Mouse (Mus musculus) neutrophil, adult 65 days (primary cell): ENCODE data around the gene Pafah1b1. TPM values are rescaled to one million over a fixed set of nuclear protein-coding genes. Genes with fewer than 3 reads are reported as not detected.

Experiments
- total RNA-seq: library from RNA; stranded (reverse); gene quantifications from 2 replicates; pipeline ENCODE4 v1.2.4, GENCODE M21; 2023

Gene Pafah1b1
- total RNA-seq, result 115 and 117 TPM in 2 replicates

GRCm38 (mm10) chr11:74724235-74724791 is at the start of gene Pafah1b1:
Gene Pafah1b1, minus strand, starts transcription at chr11:74724670.

GRCm38 (mm10) chr11:74770595-74771207 is 46.2 kb upstream of the Pafah1b1 start, which contains the start of gene Mettl16:
Gene Mettl16, plus strand, starts transcription at chr11:74770830.

GRCm38 (mm10) chr11:74649095-74649646 is 75.3 kb downstream of the Pafah1b1 start, which contains the start of gene Cluh:
Gene Cluh, plus strand, starts transcription at chr11:74649495.

Other genes starting within 250 kb of the Pafah1b1 start
- 122 and 141 TPM in 2 replicates for gene Rap1gap2, start 113.8 kb downstream of the Pafah1b1 start, total RNA-seq
- 0.09 TPM in 1 of 2 replicates, not detected in the other for gene Ccdc92b, start 105.1 kb downstream of the Pafah1b1 start, total RNA-seq
- gene Cluh, start 75.2 kb downstream of the Pafah1b1 start, total RNA-seq, result 14.7 and 16.1 TPM in 2 replicates
- 6.8 and 11.3 TPM in 2 replicates for gene Mettl16, start 46.2 kb upstream of the Pafah1b1 start, total RNA-seq
- gene Mnt, start 106.2 kb upstream of the Pafah1b1 start, total RNA-seq, result 47.0 and 55.4 TPM in 2 replicates
- gene Sgsm2, start 172.4 kb upstream of the Pafah1b1 start, total RNA-seq, result 1.6 and 2.7 TPM in 2 replicates
- 15.8 and 17.8 TPM in 2 replicates for gene Tsr1, start 173.4 kb upstream of the Pafah1b1 start, total RNA-seq
- 23.2 and 36.5 TPM in 2 replicates for gene Smg6, start 201.2 kb upstream of the Pafah1b1 start, total RNA-seq
- 1.6 and 5.4 TPM in 2 replicates for gene Srr, start 201.3 kb upstream of the Pafah1b1 start, total RNA-seq